Mouse (Mus musculus) layer of hippocampus, adult 18-20 months (tissue): ENCODE measurements around the gene Acsf2. TPM values are rescaled to one million over a fixed set of nuclear protein-coding genes. Genes with fewer than 3 reads are reported as not detected.

Experiments
- DNase-seq, 2 experiments: peaks; one replicate each; pipeline ENCODE4 v3.0.0; 2022; ENCODE audit warnings: low spot score in 2 of 2
- total RNA-seq, 2 experiments: library from RNA; stranded (reverse); gene quantifications; 2 replicates each; pipeline ENCODE4 v1.2.3; 2021

Gene Acsf2
- total RNA-seq, 2 experiments from 2014 or later, result 17.2 to 19.2 TPM

GRCm38 (mm10) chr11:94600447-94600846, 1.2 kb downstream of the Acsf2 start:
- no peak for DNase-seq

GRCm38 (mm10) chr11:94598437-94599120, 3.1 kb downstream of the Acsf2 start:
- no peak for DNase-seq

- no peak for DNase-seq
Measured at GRCm38 (mm10) chr11:94597319-94597718, 4.4 kb downstream of the Acsf2 start.

GRCm38 (mm10) chr11:94596311-94596852, 5.3 kb downstream of the Acsf2 start:
- no peak for DNase-seq

GRCm38 (mm10) chr11:94587511-94587910, 14.2 kb downstream of the Acsf2 start:
- DNase-seq, result no peak

GRCm38 (mm10) chr11:94585091-94585490, 16.6 kb downstream of the Acsf2 start:
- DNase-seq, result no peak

GRCm38 (mm10) chr11:94580111-94580740, 21.4 kb downstream of the Acsf2 start:
- no peak for DNase-seq

- DNase-seq, result no peak
Measured at GRCm38 (mm10) chr11:94576361-94576760, 25.3 kb downstream of the Acsf2 start.

- DNase-seq, result no peak
Measured at GRCm38 (mm10) chr11:94575036-94575435, 26.6 kb downstream of the Acsf2 start.

GRCm38 (mm10) chr11:94574560-94574959, 27.1 kb downstream of the Acsf2 start:
- DNase-seq, result no peak

- DNase-seq, result no peak
Measured at GRCm38 (mm10) chr11:94571850-94572249, 29.8 kb downstream of the Acsf2 start.

GRCm38 (mm10) chr11:94570612-94571011, 31.1 kb downstream of the Acsf2 start:
- no peak for DNase-seq

- no peak for DNase-seq
Measured at GRCm38 (mm10) chr11:94567326-94567725, 34.3 kb downstream of the Acsf2 start.

- DNase-seq, result no peak
Measured at GRCm38 (mm10) chr11:94566534-94566933, 35.1 kb downstream of the Acsf2 start.

GRCm38 (mm10) chr11:94565151-94565479, 36.6 kb downstream of the Acsf2 start:
- no peak for DNase-seq

GRCm38 (mm10) chr11:94564437-94565150, 37.1 kb downstream of the Acsf2 start, which contains the start of gene Chad:
TSS of gene Chad (plus strand) at chr11:94565047.
- no peak for DNase-seq

GRCm38 (mm10) chr11:94563821-94564220, 37.9 kb downstream of the Acsf2 start:
- no peak for DNase-seq

GRCm38 (mm10) chr11:94563383-94563782, 38.3 kb downstream of the Acsf2 start:
- DNase-seq, result no peak

- DNase-seq, result no peak
Measured at GRCm38 (mm10) chr11:94558226-94558625, 43.4 kb downstream of the Acsf2 start.

- no peak for DNase-seq
Measured at GRCm38 (mm10) chr11:94550442-94550744, 51.3 kb downstream of the Acsf2 start.

- peak; percentile 52 to 71 for DNase-seq
Measured at GRCm38 (mm10) chr11:94549691-94550441, 51.8 kb downstream of the Acsf2 start.
